Mouse (Mus musculus): ENCODE data around the gene St7.

DNA sequence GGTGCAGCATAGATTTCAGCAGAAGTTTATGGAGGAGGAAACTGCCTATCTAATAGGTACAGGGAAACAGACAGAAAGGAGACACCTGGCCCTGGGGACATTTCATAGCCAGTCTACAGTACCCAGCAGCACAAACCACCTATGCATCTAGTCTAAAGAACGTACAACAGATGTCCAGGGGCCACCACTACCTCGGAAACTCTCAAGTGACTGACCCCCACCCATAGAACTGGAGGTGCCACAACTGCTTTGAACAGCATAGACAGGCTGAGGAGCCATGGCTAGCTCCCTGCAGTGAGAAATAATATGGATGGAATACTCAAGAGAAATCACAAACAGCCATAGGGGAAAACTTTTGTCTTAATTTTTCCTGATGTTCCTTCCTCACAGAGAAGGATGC, 220.1 kb downstream of the St7 start:
- no peak for TF ChIP-seq CTCF (IDR thresholded peaks at IDR 0.05; ENCODE audit: low read depth)
- TF ChIP-seq EP300 (IDR thresholded peaks at IDR 0.05; ENCODE audit: low read depth): no peak

Measured in heart, postnatal 0 days (tissue).